Mouse (Mus musculus) spleen, adult 2 months (tissue): Measurements from ENCODE around the gene Pde4d.

Source experiments
- CTCF ChIP-seq: fragments of 200-500 bp; IDR thresholded peaks from 2 replicates; pipeline ENCODE4 v1.5.1; 2011; ENCODE audit warnings: mild to moderate bottlenecking, inconsistent platforms; ENCODE audit not compliant: insufficient read depth, insufficient read length, insufficient replicate concordance; ENCODE audit errors: extremely low read depth
- POLR2A ChIP-seq: fragments of 200-500 bp; IDR thresholded peaks from 2 replicates; pipeline ENCODE4 v1.6.1; 2011; ENCODE audit warnings: low read depth, low read length, inconsistent platforms

DNA sequence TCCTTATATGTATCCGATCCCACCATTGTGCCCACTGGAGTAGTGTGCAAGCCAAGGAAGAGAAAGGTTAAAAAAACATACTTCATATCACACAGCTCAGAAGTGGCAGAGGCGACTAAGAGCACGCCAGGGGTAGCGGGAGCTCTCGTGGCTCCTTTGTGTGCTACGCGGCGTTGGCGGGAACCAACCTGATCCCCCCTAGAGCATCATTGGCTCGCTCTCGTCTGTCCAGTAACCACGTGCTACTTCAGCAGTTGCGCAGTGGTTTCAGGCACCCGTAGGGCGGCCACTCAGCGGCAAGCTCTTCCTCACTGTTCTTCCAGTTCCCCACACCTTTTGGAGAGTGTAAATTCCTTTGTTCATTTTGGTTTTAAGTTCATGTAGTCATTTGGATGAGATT is 758.9 kb downstream of the Pde4d start:
- no peak for TF ChIP-seq CTCF
- no peak for TF ChIP-seq POLR2A
